Comparison of ENCODE assay signal across 15 mouse cellular contexts in genomic region chr19:58165635-58166015, GRCm38 (mm10).
DNase-seq lines count a peak whose midpoint lies in the region; ATAC-seq lines count a peak whose summit lies in the region.
"Had no signal": no experiment of that assay in that cellular context is flagged by ENCODE, and none has a peak within 500 bp of the region (broad histone marks: within the 10 kb centered on the region; RNA-seq: fewer than 3 reads in every experiment).

No protein-coding gene starts in this region.

- H3K4me2 ChIP-seq in embryonic facial prominence, embryonic 14.5 days (ENCODE audit: low read depth, low read length): no peak overlapping the region
- peak overlapping the region; percentile 21; the same call in 1 of the 2 replicates for H3K4me2 ChIP-seq in lung, embryonic 15.5 days
- H3K4me2 ChIP-seq in forebrain, embryonic 15.5 days (replicated peaks): peak overlapping the region; percentile 29
- H3K4me2 ChIP-seq in stomach, embryonic 16.5 days (ENCODE audit: low read depth, low read length): 0 out of 2 replicates have a peak overlapping the region, but pooled peaks have one; percentile 14
- H3K4me2 ChIP-seq: neural tube, embryonic 15.5 days had no signal

- no peak overlapping the region for H3K4me3 ChIP-seq in embryonic facial prominence, embryonic 14.5 days (ENCODE audit: low read depth, low read length)
- no peak overlapping the region for H3K4me3 ChIP-seq in embryonic facial prominence, embryonic 10.5 days
- no peak overlapping the region for H3K4me3 ChIP-seq in lung, embryonic 15.5 days
- H3K4me3 ChIP-seq in forebrain, embryonic 15.5 days: no peak overlapping the region
- H3K4me3 ChIP-seq in stomach, embryonic 16.5 days (replicated peaks; ENCODE audit: low read length): no peak overlapping the region
- H3K4me3 ChIP-seq: gastrocnemius, adult 2 months; limb, embryonic 13.5 days; neural tube, embryonic 15.5 days had no signal

- peaks cover 11% of the 10 kb centered on the region for H3K4me1 ChIP-seq in embryonic facial prominence, embryonic 14.5 days (ENCODE audit: control insufficient read depth, insufficient read depth, low read length)
- H3K4me1 ChIP-seq in embryonic facial prominence, embryonic 10.5 days: peaks cover 18% of the 10 kb centered on the region
- 0 out of 2 replicates have a peak, but pooled peaks cover 6% of the 10 kb centered on the region for H3K4me1 ChIP-seq in lung, embryonic 15.5 days
- H3K4me1 ChIP-seq in forebrain, embryonic 15.5 days: peaks cover 17% of the 10 kb centered on the region
- no peaks in the 10 kb centered on the region for H3K4me1 ChIP-seq in stomach, embryonic 16.5 days (ENCODE audit: control insufficient read depth, insufficient read depth, low read length)

- DNase-seq in embryonic facial prominence, embryonic 14.5 days (ENCODE audit: low spot score): no peak
- no peak for DNase-seq in embryonic facial prominence, embryonic 10.5 days (ENCODE audit: low spot score)
- DNase-seq in lung, postnatal 25 days (ENCODE audit: low spot score): no peak
- no peak for DNase-seq in thymus, postnatal 36 days
- no peak for DNase-seq in left cerebral cortex, postnatal 10 days (ENCODE audit: extremely low spot score in 1 of 2, low spot score in 2 of 2)
- DNase-seq: adrenal gland, postnatal 25 days; gastrocnemius, adult 2 months; heart, postnatal 36 days; kidney, adult 18-20 months; liver, postnatal 0 days had no signal

- intact Hi-C loops in left cerebral cortex, postnatal 10 days (cut with DNase I): no loop called here

- 0 out of 2 replicates have a peak overlapping the region, but pooled peaks have one; percentile 10 for H3K9ac ChIP-seq in embryonic facial prominence, embryonic 14.5 days (ENCODE audit: low read depth, low read length)
- H3K9ac ChIP-seq in lung, embryonic 15.5 days: no peak overlapping the region
- H3K9ac ChIP-seq in forebrain, embryonic 15.5 days (replicated peaks): no peak overlapping the region
- no peak overlapping the region for H3K9ac ChIP-seq in stomach, embryonic 16.5 days (ENCODE audit: low read length)
- H3K9ac ChIP-seq: limb, embryonic 13.5 days; liver, postnatal 0 days; neural tube, embryonic 15.5 days had no signal

- no peaks in the 10 kb centered on the region for H3K9me3 ChIP-seq in embryonic facial prominence, embryonic 14.5 days (ENCODE audit: control insufficient read depth, low read length)
- H3K9me3 ChIP-seq in embryonic facial prominence, embryonic 10.5 days: no peaks in the 10 kb centered on the region
- no peaks in the 10 kb centered on the region for H3K9me3 ChIP-seq in lung, embryonic 15.5 days
- no peaks in the 10 kb centered on the region for H3K9me3 ChIP-seq in forebrain, embryonic 15.5 days
- H3K9me3 ChIP-seq in stomach, embryonic 16.5 days (replicated peaks; ENCODE audit: control insufficient read depth, low read length): no peaks in the 10 kb centered on the region
- H3K9me3 ChIP-seq: limb, embryonic 13.5 days; neural tube, embryonic 15.5 days had no signal

- no peak for ATAC-seq in embryonic facial prominence, embryonic 14.5 days (ENCODE audit: low read depth)
- ATAC-seq in lung, embryonic 15.5 days (ENCODE audit: borderline replicate concordance, extremely low read depth, low FRiP score, low TSS enrichment): no peak
- no peak for ATAC-seq in forebrain, embryonic 15.5 days (replicated peaks)
- peak; percentile 37; the same call in 1 of the 2 replicates for ATAC-seq in stomach, embryonic 16.5 days (ENCODE audit: insufficient read depth, low FRiP score)
- ATAC-seq: liver, postnatal 0 days had no signal

- H3K27ac ChIP-seq in embryonic facial prominence, embryonic 14.5 days (replicated peaks; ENCODE audit: low read depth, low read length): no peak overlapping the region
- no peak overlapping the region for H3K27ac ChIP-seq in embryonic facial prominence, embryonic 10.5 days (replicated peaks)
- H3K27ac ChIP-seq in lung, embryonic 15.5 days: no peak overlapping the region
- no peak overlapping the region for H3K27ac ChIP-seq in forebrain, embryonic 15.5 days (replicated peaks)
- no peak overlapping the region for H3K27ac ChIP-seq in stomach, embryonic 16.5 days (ENCODE audit: low read length)
- H3K27ac ChIP-seq: gastrocnemius, adult 2 months; limb, embryonic 13.5 days; neural tube, embryonic 15.5 days had no signal

- 31% methylated on average over 9 of the region's 9 CpGs for WGBS in embryonic facial prominence, embryonic 14.5 days
- 56% methylated on average over 9 of the region's 9 CpGs for WGBS in embryonic facial prominence, embryonic 10.5 days
- 24% methylated on average over 9 of the region's 9 CpGs for WGBS in lung, embryonic 15.5 days
- 9% methylated on average over 9 of the region's 9 CpGs for whole genome bisulfite sequencing in forebrain, embryonic 15.5 days
- WGBS in stomach, embryonic 16.5 days: 21% methylated on average over 9 of the region's 9 CpGs

- H3K36me3 ChIP-seq in embryonic facial prominence, embryonic 14.5 days (ENCODE audit: control insufficient read depth, insufficient read depth, low read length): no peaks in the 10 kb centered on the region
- no peaks in the 10 kb centered on the region for H3K36me3 ChIP-seq in embryonic facial prominence, embryonic 10.5 days (replicated peaks)
- H3K36me3 ChIP-seq in lung, embryonic 15.5 days: no peaks in the 10 kb centered on the region
- H3K36me3 ChIP-seq in forebrain, embryonic 15.5 days: no peaks in the 10 kb centered on the region
- H3K36me3 ChIP-seq in stomach, embryonic 16.5 days (ENCODE audit: control insufficient read depth, insufficient read depth, low read length): no peaks in the 10 kb centered on the region
- H3K36me3 ChIP-seq: limb, embryonic 13.5 days; neural tube, embryonic 15.5 days had no signal

- H3K27me3 ChIP-seq in embryonic facial prominence, embryonic 14.5 days (replicated peaks; ENCODE audit: control insufficient read depth, insufficient read depth, low read length): no peaks in the 10 kb centered on the region
- H3K27me3 ChIP-seq in embryonic facial prominence, embryonic 10.5 days (replicated peaks; ENCODE audit: low read depth, poor library complexity, severe bottlenecking): peaks cover 15% of the 10 kb centered on the region
- H3K27me3 ChIP-seq in lung, embryonic 15.5 days: peaks cover 5% of the 10 kb centered on the region; the same call in 1 of the 2 replicates
- H3K27me3 ChIP-seq in forebrain, embryonic 15.5 days: no peaks in the 10 kb centered on the region
- H3K27me3 ChIP-seq in stomach, embryonic 16.5 days (ENCODE audit: control insufficient read depth, insufficient read depth, low read length): no peaks in the 10 kb centered on the region; the same call in 1 of the 2 replicates
- H3K27me3 ChIP-seq: neural tube, embryonic 15.5 days had no signal
